Mouse (Mus musculus): ENCODE data around the gene Nlrc5. TPM values are rescaled to one million over a fixed set of nuclear protein-coding genes. Genes with fewer than 3 reads are reported as not detected.
A peak's percentile ranks its signal among the peaks of the same experiment; 100 is the strongest.

Nlrc5 gene
- total and polyA plus RNA-seq, 2 experiments, result 11.6 to 21.2 TPM

GRCm38 (mm10) chr8:94454905-94455304 lies 20.7 kb downstream of the Nlrc5 start:
- peak overlapping the region; percentile 99 for H3K27ac ChIP-seq (replicated peaks; ENCODE audit: insufficient read depth, low read depth, low read length)
- WGBS, result 21% methylated on average over 5 of the region's 5 CpGs

GRCm38 (mm10) chr8:94456071-94456470 lies 21.9 kb downstream of the Nlrc5 start:
- peak; percentile 61 for DNase-seq (ENCODE audit: extremely low read depth, low read depth, low spot score)
- H3K27ac ChIP-seq (replicated peaks; ENCODE audit: insufficient read depth, low read depth, low read length), result peak overlapping the region; percentile 21; the same call in 1 of the 2 replicates
- no peaks in the 10 kb centered on the region for H3K36me3 ChIP-seq (ENCODE audit: control insufficient read depth, insufficient read depth, low read length)
- no peak overlapping the region for H3K4me3 ChIP-seq (ENCODE audit: insufficient read depth, low read depth, low read length)
- H3K27me3 ChIP-seq (ENCODE audit: control insufficient read depth, insufficient read depth, low read length), result no peaks in the 10 kb centered on the region
- no peak overlapping the region for H3K9ac ChIP-seq (ENCODE audit: low read depth, low read length)
- WGBS, result 78% methylated on average over 5 of the region's 5 CpGs
- no peak for TF ChIP-seq CTCF (IDR thresholded peaks at IDR 0.05; ENCODE audit: low read depth, low read length)
- no peak for TF ChIP-seq POLR2A (IDR thresholded peaks at IDR 0.05; ENCODE audit: extremely low read depth, insufficient read depth, low read length)
- H3K4me1 ChIP-seq (ENCODE audit: control insufficient read depth, insufficient read depth, low read length), result peaks cover 30% of the 10 kb centered on the region
- peaks cover 9% of the 10 kb centered on the region for H3K79me2 ChIP-seq (ENCODE audit: control insufficient read depth, insufficient read depth, low read length)

More at GRCm38 (mm10) chr8:94454905-94455304, 20.7 kb downstream of the Nlrc5 start:
- TF ChIP-seq CTCF (IDR thresholded peaks at IDR 0.05; ENCODE audit: low read depth, low read length) (no peak), POLR2A (IDR thresholded peaks at IDR 0.05; ENCODE audit: extremely low read depth, insufficient read depth, low read length) (no peak)
- Histone ChIP-seq H3K36me3 (ENCODE audit: control insufficient read depth, insufficient read depth, low read length) (no peaks in the 10 kb centered on the region), H3K4me1 (ENCODE audit: control insufficient read depth, insufficient read depth, low read length) (peaks cover 30% of the 10 kb centered on the region), H3K4me3 (ENCODE audit: insufficient read depth, low read depth, low read length) (no peak overlapping the region), H3K27me3 (ENCODE audit: control insufficient read depth, insufficient read depth, low read length) (no peaks in the 10 kb centered on the region), H3K79me2 (ENCODE audit: control insufficient read depth, insufficient read depth, low read length) (peaks cover 9% of the 10 kb centered on the region), H3K9ac (ENCODE audit: low read depth, low read length) (0 out of 2 replicates have a peak overlapping the region, but pooled peaks have one; percentile 12)
- DNase-seq (ENCODE audit: extremely low read depth, low read depth, low spot score), result peak; percentile 99

GRCm38 (mm10) chr8:94458567-94458966 lies 24.4 kb downstream of the Nlrc5 start:
- 13% methylated on average over 2 of the region's 2 CpGs for WGBS
- Histone ChIP-seq H3K4me3 (ENCODE audit: insufficient read depth, low read depth, low read length) (no peak overlapping the region), H3K36me3 (ENCODE audit: control insufficient read depth, insufficient read depth, low read length) (no peaks in the 10 kb centered on the region), H3K79me2 (ENCODE audit: control insufficient read depth, insufficient read depth, low read length) (peaks cover 9% of the 10 kb centered on the region), H3K27me3 (ENCODE audit: control insufficient read depth, insufficient read depth, low read length) (no peaks in the 10 kb centered on the region), H3K4me1 (ENCODE audit: control insufficient read depth, insufficient read depth, low read length) (peaks cover 30% of the 10 kb centered on the region), H3K9ac (ENCODE audit: low read depth, low read length) (no peak overlapping the region), H3K27ac (replicated peaks; ENCODE audit: insufficient read depth, low read depth, low read length) (no peak overlapping the region; the same call in 1 of the 2 replicates)
- peak; percentile 77 for DNase-seq (ENCODE audit: extremely low read depth, low read depth, low spot score)
- TF ChIP-seq POLR2A (IDR thresholded peaks at IDR 0.05; ENCODE audit: extremely low read depth, insufficient read depth, low read length) (no peak), CTCF (IDR thresholded peaks at IDR 0.05; ENCODE audit: low read depth, low read length) (no peak)

GRCm38 (mm10) chr8:94469656-94470055 lies 35.5 kb downstream of the Nlrc5 start:
- TF ChIP-seq POLR2A (IDR thresholded peaks at IDR 0.05; ENCODE audit: extremely low read depth, insufficient read depth, low read length), result no peak
- TF ChIP-seq CTCF (IDR thresholded peaks at IDR 0.05; ENCODE audit: low read depth, low read length), result no peak
- Histone ChIP-seq H3K9ac (ENCODE audit: low read depth, low read length) (no peak overlapping the region), H3K36me3 (ENCODE audit: control insufficient read depth, insufficient read depth, low read length) (peaks cover 7% of the 10 kb centered on the region), H3K4me3 (ENCODE audit: insufficient read depth, low read depth, low read length) (no peak overlapping the region), H3K79me2 (ENCODE audit: control insufficient read depth, insufficient read depth, low read length) (no peaks in the 10 kb centered on the region), H3K4me1 (ENCODE audit: control insufficient read depth, insufficient read depth, low read length) (peaks cover 2% of the 10 kb centered on the region; the same call in 1 of the 2 replicates), H3K27ac (replicated peaks; ENCODE audit: insufficient read depth, low read depth, low read length) (no peak overlapping the region), H3K27me3 (ENCODE audit: control insufficient read depth, insufficient read depth, low read length) (no peaks in the 10 kb centered on the region)
- 65% methylated on average over 5 of the region's 5 CpGs for WGBS
- peak; percentile 42 for DNase-seq (ENCODE audit: extremely low read depth, low read depth, low spot score)

GRCm38 (mm10) chr8:94470794-94471193 lies 36.6 kb downstream of the Nlrc5 start:
- no peak overlapping the region for H3K4me3 ChIP-seq (ENCODE audit: insufficient read depth, low read depth, low read length)
- H3K4me1 ChIP-seq (ENCODE audit: control insufficient read depth, insufficient read depth, low read length), result peaks cover 2% of the 10 kb centered on the region; the same call in 1 of the 2 replicates
- H3K9ac ChIP-seq (ENCODE audit: low read depth, low read length), result no peak overlapping the region
- TF ChIP-seq POLR2A (IDR thresholded peaks at IDR 0.05; ENCODE audit: extremely low read depth, insufficient read depth, low read length), result no peak
- TF ChIP-seq CTCF (IDR thresholded peaks at IDR 0.05; ENCODE audit: low read depth, low read length), result no peak
- peak; percentile 66 for DNase-seq (ENCODE audit: extremely low read depth, low read depth, low spot score)
- 35% methylated on average over 2 of the region's 2 CpGs for WGBS
- no peaks in the 10 kb centered on the region for H3K79me2 ChIP-seq (ENCODE audit: control insufficient read depth, insufficient read depth, low read length)
- peaks cover 7% of the 10 kb centered on the region for H3K36me3 ChIP-seq (ENCODE audit: control insufficient read depth, insufficient read depth, low read length)
- H3K27ac ChIP-seq (replicated peaks; ENCODE audit: insufficient read depth, low read depth, low read length), result peak overlapping the region; percentile 51
- H3K27me3 ChIP-seq (ENCODE audit: control insufficient read depth, insufficient read depth, low read length), result no peaks in the 10 kb centered on the region

GRCm38 (mm10) chr8:94471281-94471680 lies 37.1 kb downstream of the Nlrc5 start:
- DNase-seq (ENCODE audit: extremely low read depth, low read depth, low spot score), result no peak
- no peak overlapping the region for H3K4me3 ChIP-seq (ENCODE audit: insufficient read depth, low read depth, low read length)
- H3K27ac ChIP-seq (replicated peaks; ENCODE audit: insufficient read depth, low read depth, low read length), result no peak overlapping the region
- no peaks in the 10 kb centered on the region for H3K79me2 ChIP-seq (ENCODE audit: control insufficient read depth, insufficient read depth, low read length)
- no peak for TF ChIP-seq POLR2A (IDR thresholded peaks at IDR 0.05; ENCODE audit: extremely low read depth, insufficient read depth, low read length)
- no peak for TF ChIP-seq CTCF (IDR thresholded peaks at IDR 0.05; ENCODE audit: low read depth, low read length)
- peaks cover 2% of the 10 kb centered on the region; the same call in 1 of the 2 replicates for H3K4me1 ChIP-seq (ENCODE audit: control insufficient read depth, insufficient read depth, low read length)
- no peak overlapping the region for H3K9ac ChIP-seq (ENCODE audit: low read depth, low read length)
- peaks cover 9% of the 10 kb centered on the region for H3K36me3 ChIP-seq (ENCODE audit: control insufficient read depth, insufficient read depth, low read length)
- 89% methylated on average over 1 of the region's 1 CpGs for WGBS
- H3K27me3 ChIP-seq (ENCODE audit: control insufficient read depth, insufficient read depth, low read length), result no peaks in the 10 kb centered on the region

Data from liver, adult 2 months (tissue).